25 mouse cellular contexts compared by ENCODE assay signal in genomic region chr6:97239360-97239759, GRCm38 (mm10). TPM values are rescaled to one million over a fixed set of nuclear protein-coding genes. Genes with fewer than 3 reads are reported as not detected.
DNase-seq lines count a peak whose midpoint lies in the region; ATAC-seq and TF ChIP-seq lines count a peak whose summit lies in the region.
"Had no signal": no experiment of that assay in that cellular context is flagged by ENCODE, and none has a peak within 500 bp of the region (broad histone marks: within the 10 kb centered on the region; RNA-seq: fewer than 3 reads in every experiment).

No protein-coding gene starts in this region.

- no peak for TF ChIP-seq EP300 in liver, embryonic 14.5 days (IDR thresholded peaks at IDR 0.05; ENCODE audit: low read depth)

- no peaks in the 10 kb centered on the region for H3K9me3 ChIP-seq in liver, embryonic 14.5 days (ENCODE audit: control insufficient read depth, low read length)
- peaks cover 10% of the 10 kb centered on the region; the same call in 1 of the 2 replicates for H3K9me3 ChIP-seq in E14TG2a.4 (ENCODE audit: low read length)
- H3K9me3 ChIP-seq: forebrain, embryonic 13.5 days; limb, embryonic 10.5 days had no signal

- peak; percentile 56 for TF ChIP-seq CTCF in liver, embryonic 14.5 days (IDR thresholded peaks at IDR 0.05; ENCODE audit: low read depth)
- TF ChIP-seq CTCF in E14TG2a.4 (conservative IDR thresholded peaks at IDR 0.05; ENCODE audit: low read length), result peak; percentile 52
- 0 out of 2 replicates have a peak, but pooled peaks have one; percentile 7 for TF ChIP-seq CTCF in bone marrow, adult 2 months (IDR thresholded peaks at IDR 0.05; ENCODE audit: control insufficient read depth, insufficient read depth, low read length)

- H3K9ac ChIP-seq in liver, embryonic 14.5 days (replicated peaks), result no peak overlapping the region
- H3K9ac ChIP-seq: forebrain, embryonic 13.5 days; heart, embryonic 12.5 days had no signal

- DNase-seq in liver, embryonic 14.5 days (ENCODE audit: low read depth in 3 of 3, low spot score in 3 of 3), result no peak
- no peak for DNase-seq in liver
- DNase-seq in ES-CJ7 (ENCODE audit: low read depth, low spot score), result peak; percentile 45
- no peak for DNase-seq in urinary bladder, adult 2 months (ENCODE audit: low spot score)
- DNase-seq in thymus, postnatal 10 days (ENCODE audit: low spot score in 2 of 2), result no peak
- DNase-seq: adrenal gland, adult 2 months; cerebellum, adult 8-10 months; cerebellum, postnatal 36 days; heart, postnatal 10 days; kidney, postnatal 36 days; lung, adult 2 months; thymus, adult 2 months had no signal

- ATAC-seq in liver, embryonic 14.5 days (ENCODE audit: insufficient read depth), result no peak
- ATAC-seq: forebrain, embryonic 13.5 days; hindbrain, postnatal 0 days; intestine, embryonic 16.5 days had no signal

- H3K4me3 ChIP-seq in liver, embryonic 14.5 days (ENCODE audit: insufficient read depth in 1 of 2, low read depth in 2 of 2, low read length in 2 of 2), result no peak overlapping the region
- H3K4me3 ChIP-seq in E14TG2a.4 (replicated peaks; ENCODE audit: low read length), result no peak overlapping the region
- H3K4me3 ChIP-seq in bone marrow, adult 2 months (replicated peaks; ENCODE audit: control insufficient read depth, low read depth, low read length), result no peak overlapping the region
- H3K4me3 ChIP-seq: forebrain, embryonic 13.5 days; heart, embryonic 12.5 days; hindbrain, embryonic 10.5 days; left cerebral cortex, adult 2 months; limb, embryonic 10.5 days had no signal

- no peaks in the 10 kb centered on the region for H3K4me1 ChIP-seq in liver, embryonic 14.5 days (replicated peaks; ENCODE audit: control insufficient read depth in 2 of 2, insufficient read depth in 2 of 2, low read length in 1 of 2)
- no peaks in the 10 kb centered on the region for H3K4me1 ChIP-seq in E14TG2a.4 (replicated peaks; ENCODE audit: low read depth, low read length)
- no peaks in the 10 kb centered on the region for H3K4me1 ChIP-seq in bone marrow, adult 2 months (ENCODE audit: control insufficient read depth, insufficient read depth, low read length)
- H3K4me1 ChIP-seq: forebrain, embryonic 13.5 days; hindbrain, embryonic 10.5 days; limb, embryonic 10.5 days had no signal

- H3K36me3 ChIP-seq in liver, embryonic 14.5 days (replicated peaks; ENCODE audit: control insufficient read depth, insufficient read depth, low read depth), result no peaks in the 10 kb centered on the region
- H3K36me3 ChIP-seq in E14TG2a.4 (ENCODE audit: insufficient read depth, low read length), result no peaks in the 10 kb centered on the region
- H3K36me3 ChIP-seq: limb, embryonic 10.5 days had no signal

- WGBS in liver, embryonic 14.5 days (ENCODE audit: insufficient replicate concordance), result 73% methylated on average over 6 of the region's 6 CpGs
- WGBS in bone marrow, adult 2 months, result 88% methylated on average over 6 of the region's 6 CpGs

- no peak overlapping the region for H3K4me2 ChIP-seq in liver, embryonic 14.5 days (ENCODE audit: low read depth)
- H3K4me2 ChIP-seq: forebrain, embryonic 13.5 days; heart, embryonic 12.5 days; midbrain, embryonic 11.5 days had no signal

- no peak for TF ChIP-seq POLR2A in bone marrow, adult 2 months (IDR thresholded peaks at IDR 0.05; ENCODE audit: borderline replicate concordance, control insufficient read depth, low read depth, low read length)

- H3K27me3 ChIP-seq in liver, embryonic 14.5 days (ENCODE audit: control insufficient read depth, insufficient read depth, low read length), result no peaks in the 10 kb centered on the region
- no peaks in the 10 kb centered on the region for H3K27me3 ChIP-seq in E14TG2a.4 (ENCODE audit: insufficient read depth, low read length)
- H3K27me3 ChIP-seq: forebrain, embryonic 13.5 days; heart, embryonic 12.5 days had no signal

- H3K27ac ChIP-seq in liver, embryonic 14.5 days, result no peak overlapping the region
- H3K27ac ChIP-seq in bone marrow, adult 2 months (ENCODE audit: control insufficient read depth, insufficient read depth, low read depth, low read length, poor library complexity), result no peak overlapping the region
- H3K27ac ChIP-seq: forebrain, embryonic 13.5 days; hindbrain, embryonic 10.5 days; hindbrain, postnatal 0 days; left cerebral cortex, adult 2 months; limb, embryonic 10.5 days; macrophage had no signal

RNA-seq across cellular contexts. Expression of gene Lmod3, which starts 13.2 kb away (rescaled TPM):
- polyA plus RNA-seq in liver, embryonic 14.5 days (2012; rRNA removed), result not detected in 2 replicates
- polyA plus RNA-seq in liver, embryonic 14.5 days (2014; fragmentation: Nextera tagmentation; extraction: Ambion mirVana), result not detected in 2 replicates
- polyA plus RNA-seq in bone marrow, adult 2 months (2011; ENCODE audit: insufficient read depth, insufficient read length, low replicate concordance, missing spikeins), result 1.5 TPM in 1 of 2 replicates, not detected in the other
- 0.06 and 0.18 TPM in 2 replicates for polyA plus RNA-seq in urinary bladder, adult 2 months (2012; rRNA removed)
- polyA plus RNA-seq: adrenal gland, adult 2 months; forebrain, embryonic 13.5 days; frontal cortex, adult 2 months; hindbrain, embryonic 10.5 days; hindbrain, postnatal 0 days; kidney, embryonic 14.5 days; macrophage had no signal

RNA-seq across cellular contexts. Expression of gene Arl6ip5, which starts 28.9 kb away (rescaled TPM):
- 19.4 and 25.6 TPM in 2 replicates for polyA plus RNA-seq in liver, embryonic 14.5 days (2012; rRNA removed)
- 15.8 and 17.1 TPM in 2 replicates for polyA plus RNA-seq in liver, embryonic 14.5 days (2014; fragmentation: Nextera tagmentation; extraction: Ambion mirVana)
- polyA plus RNA-seq in bone marrow, adult 2 months (2011; ENCODE audit: insufficient read depth, insufficient read length, low replicate concordance, missing spikeins), result 21.0 and 39.3 TPM in 2 replicates
- 159 and 162 TPM in 2 replicates for polyA plus RNA-seq in urinary bladder, adult 2 months (2012; rRNA removed)

RNA-seq across cellular contexts. Expression of gene Uba3, which starts 33.9 kb away (rescaled TPM):
- 15.2 and 22.3 TPM in 2 replicates for polyA plus RNA-seq in liver, embryonic 14.5 days (2012; rRNA removed)
- 24.9 and 25.5 TPM in 2 replicates for polyA plus RNA-seq in liver, embryonic 14.5 days (2014; fragmentation: Nextera tagmentation; extraction: Ambion mirVana)
- 7.5 and 18.5 TPM in 2 replicates for polyA plus RNA-seq in bone marrow, adult 2 months (2011; ENCODE audit: insufficient read depth, insufficient read length, low replicate concordance, missing spikeins)
- polyA plus RNA-seq in urinary bladder, adult 2 months (2012; rRNA removed), result 41.8 and 52.7 TPM in 2 replicates
